Mouse (Mus musculus): Measurements from ENCODE around the gene Fosl2.
A peak's percentile ranks its signal among the peaks of the same experiment; 100 is the strongest.
"Not testable (repeated sequence)": the region's sequence is repeated elsewhere in the genome, so short reads cannot be mapped to it uniquely, and the experiment has no call there.

The Fosl2 gene

DNA sequence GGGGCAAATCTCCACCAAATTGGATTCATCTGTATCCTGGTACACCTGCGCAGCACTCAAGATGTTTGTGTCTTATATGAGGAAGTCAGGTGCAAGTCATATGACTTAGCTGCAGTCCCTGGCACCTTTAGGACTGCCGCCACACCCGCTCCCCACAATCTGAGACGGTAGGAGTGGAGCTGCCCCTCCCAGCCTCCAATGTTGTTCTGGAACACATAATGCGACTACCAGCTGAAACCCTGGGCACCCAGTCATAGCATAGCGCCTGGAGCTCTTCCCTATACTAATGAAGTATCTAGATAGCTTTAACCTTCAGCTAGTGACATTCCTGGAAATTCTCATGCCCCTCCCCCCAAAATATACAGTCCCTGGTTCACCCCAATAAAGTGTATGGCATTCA lies 43.1 kb downstream of the Fosl2 start:
- not testable (repeated sequence) for DNase-seq (ENCODE audit: low spot score in 2 of 2)

DNA sequence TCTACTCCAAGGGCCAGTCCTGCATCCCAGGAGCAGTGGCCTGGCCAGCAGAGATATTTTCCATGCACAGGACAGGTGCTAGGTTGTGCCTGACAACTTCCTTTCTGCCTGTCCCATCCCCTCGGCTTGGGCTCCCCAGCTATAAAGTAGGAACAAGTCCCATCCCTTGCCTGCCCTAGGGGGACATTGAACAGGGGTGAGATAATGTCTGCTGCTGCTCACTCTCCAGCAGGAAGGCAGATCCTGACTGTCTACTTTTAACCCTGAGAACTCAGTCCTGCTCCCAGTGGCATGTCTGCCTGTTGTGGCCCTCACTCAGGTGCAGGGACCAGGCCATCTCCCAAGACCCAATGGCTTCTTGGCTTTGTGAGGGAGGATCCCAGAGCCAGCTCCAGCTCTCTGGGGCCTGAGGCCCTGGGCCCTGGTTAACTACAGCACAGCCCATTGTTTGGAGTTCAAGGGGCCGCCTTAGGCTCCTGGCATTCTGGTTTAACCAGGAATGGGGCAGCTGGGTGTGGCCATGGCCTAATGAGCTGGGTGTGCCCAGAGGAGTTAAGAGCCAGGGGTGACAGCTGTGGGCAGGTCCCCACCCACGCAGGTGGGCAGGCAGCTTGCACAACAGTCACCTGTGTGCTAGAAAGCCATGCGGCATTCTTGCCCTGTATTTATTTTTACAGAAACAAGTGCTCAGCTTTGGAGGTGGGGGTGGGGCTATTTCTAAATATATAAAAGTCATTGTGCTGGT lies 47.5 kb downstream of the Fosl2 start:
- no peak for DNase-seq (ENCODE audit: low spot score in 2 of 2)

DNA sequence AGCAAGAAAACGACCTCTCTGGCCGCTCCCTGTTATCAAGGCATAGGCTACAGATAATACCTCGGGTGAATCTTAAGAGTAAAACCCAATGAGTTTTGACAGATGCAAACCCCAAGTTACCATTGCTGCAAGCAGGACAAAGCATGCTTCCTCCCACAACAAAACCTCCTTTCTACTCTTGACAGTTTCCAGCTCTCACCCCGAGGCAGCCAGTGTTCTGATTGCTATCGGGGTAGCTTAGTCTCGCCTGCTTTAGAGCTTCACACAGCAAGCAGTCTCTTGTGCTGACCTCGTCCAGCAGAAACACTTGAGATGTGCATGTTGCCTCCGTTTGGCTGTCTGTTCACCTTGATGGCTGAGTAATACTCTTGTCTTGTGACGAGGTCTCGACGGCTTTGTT lies 52.1 kb downstream of the Fosl2 start:
- DNase-seq (ENCODE audit: low spot score in 2 of 2) = no peak

DNA sequence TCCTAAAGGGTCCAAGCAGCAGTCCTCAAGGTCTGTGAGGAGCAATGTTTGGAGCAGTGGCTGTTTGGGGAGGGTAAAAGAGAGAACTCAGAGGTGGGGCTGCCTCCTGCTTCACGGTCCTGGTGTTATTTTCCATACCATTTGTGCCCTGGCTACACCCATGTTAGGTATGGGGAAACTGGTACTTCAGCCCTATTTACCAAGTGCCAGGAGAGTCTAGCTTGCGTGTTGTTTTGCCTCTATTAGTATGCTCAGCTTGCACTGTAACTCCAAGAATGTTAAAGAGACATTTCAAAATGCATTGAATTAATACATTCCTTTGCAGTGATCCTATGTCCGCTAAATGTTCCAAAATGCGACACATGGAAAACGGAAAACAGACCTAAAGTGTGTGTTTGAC lies 55.7 kb downstream of the Fosl2 start:
- no peak for DNase-seq (ENCODE audit: low spot score in 2 of 2)

DNA sequence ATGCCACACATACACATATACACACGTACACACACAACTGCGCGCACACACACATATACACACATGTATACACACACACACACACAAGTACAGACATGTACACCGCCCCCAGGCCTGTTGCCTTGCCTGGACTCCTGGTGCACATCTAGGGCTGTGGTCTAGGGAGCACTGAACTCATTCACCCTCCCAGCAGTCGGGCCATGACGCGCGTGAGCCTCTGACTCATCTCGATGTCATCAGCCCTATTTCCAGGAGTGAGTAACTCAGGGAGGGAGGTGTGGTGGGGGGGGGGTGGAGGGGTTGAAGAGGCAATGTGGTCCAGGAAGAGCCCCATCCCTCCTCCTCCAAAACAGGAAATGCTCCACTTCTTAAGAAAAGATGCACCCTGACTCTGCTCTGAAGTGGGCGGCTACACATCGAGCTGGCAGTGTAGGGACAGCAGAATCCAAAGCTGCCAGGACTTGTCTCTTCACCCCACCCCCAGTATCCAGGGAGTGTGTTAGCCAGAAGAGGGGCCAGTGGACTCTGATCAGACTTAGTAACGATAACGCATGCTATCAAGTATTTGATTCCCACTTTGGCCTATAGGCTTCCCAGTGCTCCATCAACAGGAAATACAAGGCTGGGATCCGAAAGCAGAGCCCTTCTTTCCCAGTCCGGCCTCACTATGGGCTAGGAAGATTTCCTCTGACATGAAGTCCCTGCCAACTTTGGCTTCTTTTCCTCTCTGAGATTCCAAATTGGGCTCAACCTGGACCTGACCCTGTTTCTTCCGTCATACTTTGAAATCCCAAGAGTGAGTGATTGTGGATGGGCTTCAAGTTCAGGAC lies 56.6 kb downstream of the Fosl2 start:
- no peak for DNase-seq (ENCODE audit: low spot score in 2 of 2)

DNA sequence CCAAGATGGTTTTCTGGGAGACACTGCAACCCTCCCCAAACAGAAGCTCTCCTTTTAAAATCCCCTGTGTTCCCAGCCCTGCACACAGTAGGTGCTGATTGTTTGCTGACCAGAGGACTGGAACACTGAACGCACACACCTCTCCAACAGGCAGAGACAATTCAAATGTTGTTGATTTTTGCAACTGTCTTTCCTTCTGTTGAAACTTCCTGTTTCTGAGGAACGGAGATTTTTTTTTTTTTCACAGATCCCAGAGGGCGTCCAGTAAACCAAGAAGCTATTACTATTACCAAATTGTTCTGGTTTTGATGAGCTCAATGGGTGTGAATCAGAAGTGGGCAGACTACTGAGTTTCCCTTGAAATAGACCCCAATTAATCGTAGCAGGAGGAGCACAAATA lies 58.6 kb downstream of the Fosl2 start:
- no peak for DNase-seq (ENCODE audit: low spot score in 2 of 2)

DNA sequence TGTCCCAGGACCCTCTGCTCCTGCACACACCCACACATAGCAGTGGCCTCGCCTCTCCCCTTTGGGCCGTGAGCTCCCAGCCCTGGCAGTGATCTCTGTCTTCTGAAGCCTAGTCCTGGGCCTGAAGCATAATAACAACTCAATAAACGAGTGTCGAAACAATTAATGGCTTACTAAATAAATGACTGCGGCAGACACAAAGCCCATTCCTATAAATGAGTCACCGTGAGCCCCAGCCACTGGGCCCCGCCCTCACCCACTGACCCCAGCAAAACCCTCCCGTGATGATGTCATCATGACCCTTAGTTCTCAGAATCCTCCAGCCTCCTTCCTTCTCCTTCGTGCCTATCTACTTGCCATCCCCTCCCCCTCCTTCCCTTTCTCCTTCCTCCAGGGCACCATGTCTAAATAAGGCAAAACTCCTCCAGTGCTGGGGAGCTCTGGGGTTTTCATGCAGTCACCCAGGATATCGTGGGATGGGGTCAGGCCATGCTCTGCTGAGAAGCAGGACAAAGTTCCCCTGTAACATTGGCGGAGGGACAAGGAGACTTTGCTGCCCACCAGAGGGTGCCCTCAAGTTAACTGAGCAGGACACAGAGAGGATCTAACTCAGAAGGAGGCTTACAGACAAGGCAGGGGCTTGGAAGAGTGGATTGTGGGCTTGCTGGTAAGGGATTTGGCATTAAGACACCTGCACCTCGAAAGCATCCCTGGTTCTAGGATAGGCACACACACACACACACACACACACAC lies 60.4 kb downstream of the Fosl2 start:
- no peak for DNase-seq (ENCODE audit: low spot score in 2 of 2)

DNA sequence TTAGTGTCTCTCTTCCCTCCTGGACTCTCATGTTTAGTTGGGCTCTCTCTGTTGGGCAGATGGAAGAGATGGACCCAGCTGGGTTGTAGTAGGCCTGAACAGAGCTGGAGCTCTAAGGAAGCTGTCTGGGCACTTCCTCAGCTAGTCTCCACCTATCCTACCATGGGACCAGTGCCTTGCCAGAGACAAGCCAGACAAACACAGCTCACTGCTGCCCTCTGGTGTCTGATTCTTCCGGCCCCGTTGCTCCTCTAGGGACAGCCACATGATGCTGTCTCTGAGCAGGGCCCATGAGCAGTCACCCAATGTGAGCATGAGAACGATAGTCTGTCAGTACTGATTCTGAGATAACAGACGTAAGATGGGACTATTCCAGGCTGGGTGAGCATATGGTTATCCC lies 62.1 kb downstream of the Fosl2 start:
- DNase-seq (ENCODE audit: low spot score in 2 of 2) = peak; percentile 71 to 96

DNA sequence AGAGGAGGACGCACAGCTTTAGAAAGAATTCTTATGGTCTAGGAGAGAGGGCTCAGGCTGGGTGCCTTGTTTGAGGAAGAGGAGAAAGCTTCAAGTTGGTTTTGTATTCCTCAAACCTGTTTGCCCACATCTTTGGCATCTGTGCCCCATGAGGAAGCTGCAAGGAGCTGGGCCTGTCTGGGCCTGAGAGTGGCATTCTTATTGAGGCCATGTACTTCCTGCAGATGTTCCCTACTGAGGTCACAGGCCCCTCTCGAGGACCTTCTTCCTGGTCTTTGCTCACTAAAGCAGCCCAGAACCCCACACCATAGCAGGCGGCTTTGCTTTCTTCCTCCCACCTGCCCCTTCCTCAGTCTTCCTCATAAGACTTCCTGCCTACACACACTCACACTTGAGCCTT lies 63.5 kb downstream of the Fosl2 start:
- no peak for DNase-seq (ENCODE audit: low spot score in 2 of 2)

DNA sequence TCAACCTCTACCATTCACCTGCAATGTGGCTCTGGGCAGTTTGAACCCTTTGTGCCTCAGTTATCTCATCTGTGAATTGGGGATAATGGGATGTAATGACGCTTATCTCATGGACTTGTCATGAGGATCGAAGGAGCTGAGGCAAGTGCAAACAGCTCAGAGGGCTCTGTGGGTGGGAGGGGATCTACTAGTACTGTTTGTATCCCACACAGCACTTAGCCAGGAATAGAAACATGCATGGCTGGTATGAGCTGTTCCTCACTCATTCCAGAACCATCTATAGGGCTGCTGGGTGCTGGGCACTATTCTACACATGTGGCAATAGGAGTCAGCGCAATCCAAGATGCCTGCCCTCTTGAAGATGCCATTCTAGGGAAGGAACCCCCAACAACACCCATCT lies 64.0 kb downstream of the Fosl2 start:
- no peak for DNase-seq (ENCODE audit: low spot score in 2 of 2)

DNA sequence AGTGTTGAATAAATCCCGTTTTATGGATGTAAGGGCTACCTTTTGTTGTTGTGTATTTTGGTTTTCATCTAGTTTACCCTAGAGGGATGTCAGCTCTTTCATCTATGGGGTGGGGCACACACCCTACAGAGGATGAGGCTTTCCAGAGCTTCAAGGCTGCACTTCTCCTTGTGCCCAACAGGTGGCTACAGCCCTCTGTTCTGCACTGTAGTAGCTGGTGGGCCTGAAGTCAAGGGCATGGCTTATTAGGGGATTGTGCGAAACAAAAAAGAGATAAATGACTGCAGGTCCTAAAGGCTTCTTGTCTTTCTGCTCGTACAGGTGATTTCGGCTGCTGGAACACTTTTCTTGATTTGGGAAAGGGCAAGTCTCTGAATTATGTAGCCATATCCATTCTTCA lies 69.1 kb downstream of the Fosl2 start:
- DNase-seq (ENCODE audit: low spot score in 2 of 2) = no peak

DNA sequence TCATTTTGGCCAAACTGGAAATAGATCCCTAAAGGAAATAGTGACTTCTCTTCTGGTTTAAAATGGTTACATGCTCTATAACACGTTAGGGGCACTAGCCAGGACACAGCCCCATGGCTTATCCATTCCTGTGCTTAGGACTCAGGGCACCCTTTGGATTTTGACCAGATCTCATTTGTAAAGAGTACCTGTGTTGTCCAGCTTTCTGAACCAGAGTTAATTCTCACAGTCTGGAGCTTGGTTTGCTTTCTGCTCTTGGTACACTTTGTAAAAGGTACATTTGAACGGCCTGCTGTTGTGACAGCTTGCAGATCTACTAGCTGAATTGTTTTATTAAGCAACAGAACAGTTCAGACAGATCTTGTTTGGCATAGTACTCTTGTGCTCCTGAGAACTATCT lies 71.1 kb downstream of the Fosl2 start:
- no peak for DNase-seq (ENCODE audit: low spot score in 2 of 2)

Measured in left cerebral cortex, adult 9 months (tissue).